Mouse (Mus musculus) cerebellum, adult 2 months (tissue): ENCODE measurements around the gene Gli3. TPM values are rescaled to one million over a fixed set of nuclear protein-coding genes. Genes with fewer than 3 reads are reported as not detected.

Experiments
- DNase-seq, 2 experiments: peaks; one replicate each; pipeline ENCODE4 v3.0.0; 2021
- H3K27ac ChIP-seq: fragments of 200-500 bp; 2 replicates; pipeline ENCODE4 v1.5.1; 2012; ENCODE audit warnings: low read length, control low read depth, inconsistent platforms; ENCODE audit not compliant: insufficient read depth
- H3K27me3 ChIP-seq: fragments of 200-500 bp; 2 replicates; pipeline ENCODE4 v1.6.1; 2012; ENCODE audit warnings: inconsistent platforms, mild to moderate bottlenecking, low read length, moderate library complexity; ENCODE audit not compliant: control insufficient read depth, insufficient read depth
- H3K4me1 ChIP-seq: fragments of 200-500 bp; 2 replicates; pipeline ENCODE4 v1.6.1; 2011; ENCODE audit warnings: low read length; ENCODE audit not compliant: control insufficient read depth, insufficient read depth
- H3K4me3 ChIP-seq: fragments of 200-500 bp; replicated peaks from 2 replicates; pipeline ENCODE3; 2011; ENCODE audit warnings: mild to moderate bottlenecking, low read depth, low read length, control low read depth; ENCODE audit not compliant: insufficient read depth
- CTCF ChIP-seq: fragments of 200-500 bp; IDR thresholded peaks from 2 replicates; pipeline ENCODE4 v1.5.1; 2011; ENCODE audit warnings: low read depth, mild to moderate bottlenecking, control low read depth, low read length, moderate library complexity, borderline replicate concordance; ENCODE audit not compliant: insufficient read depth
- POLR2A ChIP-seq: fragments of 200-500 bp; IDR thresholded peaks from 2 replicates; pipeline ENCODE4 v1.6.1; 2011; ENCODE audit warnings: low read length, control low read depth, borderline replicate concordance; ENCODE audit not compliant: insufficient read depth
- WGBS: fragments of 180-500 bp; shearing (Covaris S2); methylation state at CpG from one replicate; pipeline ENCODE4 v1.1.7; 2018; 5-methylcytosine and 5-hydroxymethylcytosine counted together
- polyA plus RNA-seq: library from polyadenylated mRNA; depleted of rRNA; stranded (reverse); fragments of >200 nt; gene quantifications from 2 replicates; pipeline ENCODE4 v1.2.3, GENCODE M21; 2012

The Gli3 gene
- polyA plus RNA-seq, 1 experiment = 2.4 TPM

DNA sequence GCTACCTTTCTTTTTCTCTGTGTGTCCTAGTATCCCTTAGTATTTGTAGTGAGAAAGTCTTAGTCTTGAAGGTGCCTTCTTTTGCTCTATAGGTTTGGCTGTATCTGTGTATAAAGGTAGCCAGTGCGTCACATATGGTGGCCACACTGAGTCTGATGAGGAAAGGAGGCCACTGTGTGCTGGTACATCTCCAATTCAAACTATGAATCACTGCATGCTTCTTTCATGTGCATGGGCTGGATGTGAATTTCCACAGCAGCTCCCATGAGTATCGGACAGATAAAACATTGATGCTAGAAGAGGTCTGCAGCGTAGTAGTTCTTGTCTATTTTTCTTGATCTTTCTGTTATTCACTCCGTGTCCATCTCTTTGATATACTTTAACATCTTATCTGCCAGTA is 63.7 kb downstream of the Gli3 start:
- Histone ChIP-seq H3K4me1 (no peaks in the 10 kb centered on the region), H3K27me3 (no peaks in the 10 kb centered on the region), H3K27ac (no peak overlapping the region), H3K4me3 (no peak overlapping the region)
- 98% methylated on average over 4 of the region's 4 CpGs for WGBS
- DNase-seq = no peak
- TF ChIP-seq POLR2A (no peak), CTCF (no peak)

DNA sequence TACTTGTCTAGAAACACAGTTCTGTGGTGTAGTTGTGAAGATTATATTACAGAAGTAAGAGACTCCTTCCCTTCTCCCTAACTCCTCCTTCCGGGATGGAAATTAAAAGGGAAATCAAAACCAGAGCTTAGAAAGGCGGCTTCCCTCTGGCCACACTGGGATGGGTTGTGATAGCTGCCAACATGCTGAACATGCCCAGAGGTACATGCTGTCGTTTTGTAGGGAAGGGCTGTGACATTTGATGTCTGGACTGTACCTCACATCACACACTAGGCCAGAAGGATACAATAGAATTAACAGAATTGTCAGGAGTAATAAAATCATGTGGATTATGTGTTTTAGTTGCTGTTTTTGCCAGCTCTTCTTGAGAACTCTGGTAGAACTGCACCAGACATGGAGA is 68.5 kb downstream of the Gli3 start:
- H3K4me1 ChIP-seq = no peaks in the 10 kb centered on the region
- H3K27me3 ChIP-seq = no peaks in the 10 kb centered on the region
- TF ChIP-seq POLR2A (no peak), CTCF (no peak)
- H3K4me3 ChIP-seq = no peak overlapping the region
- H3K27ac ChIP-seq = no peak overlapping the region
- DNase-seq = no peak
- WGBS = 33% methylated on average over 3 of the region's 3 CpGs

DNA sequence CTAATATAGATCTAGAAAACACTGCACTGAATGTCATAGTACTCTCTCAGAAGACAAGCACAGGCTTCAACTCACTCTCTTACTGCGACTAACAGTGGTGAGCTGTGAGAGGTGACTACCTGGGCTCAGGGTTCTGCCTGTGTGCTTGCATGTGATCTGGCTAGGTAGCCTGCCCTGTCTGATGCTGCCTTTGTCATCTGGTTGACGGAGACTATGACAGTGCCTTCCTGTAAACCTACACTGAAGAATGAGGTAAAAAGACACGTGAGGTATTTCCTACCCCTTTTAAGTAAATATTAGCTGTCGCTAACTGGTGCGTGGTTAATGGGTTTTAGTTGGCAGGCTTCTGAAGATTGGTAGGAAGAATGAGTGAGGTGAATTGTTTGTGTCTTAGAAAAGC is 74.2 kb downstream of the Gli3 start:
- Histone ChIP-seq H3K4me1 (no peaks in the 10 kb centered on the region), H3K27ac (no peak overlapping the region), H3K4me3 (no peak overlapping the region), H3K27me3 (no peaks in the 10 kb centered on the region)
- DNase-seq = no peak
- no peak for TF ChIP-seq CTCF
- no peak for TF ChIP-seq POLR2A
- 69% methylated on average over 5 of the region's 5 CpGs for WGBS

- Histone ChIP-seq H3K4me1 (no peaks in the 10 kb centered on the region), H3K27ac (no peak overlapping the region), H3K27me3 (no peaks in the 10 kb centered on the region), H3K4me3 (no peak overlapping the region)
- TF ChIP-seq CTCF (no peak), POLR2A (no peak)
- DNase-seq = peak in 1 of 2 experiments; percentile 16
- WGBS = 37% methylated on average over 3 of the region's 3 CpGs
Observed at GRCm38 (mm10) chr13:15537611-15538010, 74.6 kb downstream of the Gli3 start.

GRCm38 (mm10) chr13:15538389-15538788 is 75.4 kb downstream of the Gli3 start:
- no peaks in the 10 kb centered on the region for H3K4me1 ChIP-seq
- no peak overlapping the region for H3K4me3 ChIP-seq
- DNase-seq = no peak
- 51% methylated on average over 2 of the region's 2 CpGs for WGBS
- no peak overlapping the region for H3K27ac ChIP-seq
- TF ChIP-seq CTCF = no peak
- TF ChIP-seq POLR2A = no peak
- no peaks in the 10 kb centered on the region for H3K27me3 ChIP-seq

DNA sequence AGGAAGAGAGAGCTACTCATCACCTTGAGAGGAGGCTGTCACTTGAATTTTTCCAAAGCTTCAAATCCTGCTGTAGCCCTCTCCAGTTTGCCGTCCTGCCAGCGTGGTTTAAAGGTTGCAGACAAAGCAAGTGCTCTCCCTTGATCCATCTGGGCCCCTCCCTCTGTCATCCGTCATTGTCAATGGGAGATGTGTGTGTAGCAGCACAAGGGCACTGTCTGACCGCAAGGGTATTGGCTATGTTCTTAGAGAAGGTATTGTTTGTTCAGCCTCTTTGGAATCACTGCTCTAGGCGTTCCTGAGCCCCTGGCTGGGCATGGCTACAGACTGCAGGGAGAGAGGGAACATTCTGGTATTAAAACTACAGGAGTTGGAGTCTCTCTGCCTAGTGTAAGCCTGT is 79.0 kb downstream of the Gli3 start:
- 42% methylated on average over 5 of the region's 5 CpGs for WGBS
- DNase-seq = no peak
- TF ChIP-seq POLR2A = no peak
- TF ChIP-seq CTCF = no peak
- no peaks in the 10 kb centered on the region; the same call in 1 of the 2 replicates for H3K4me1 ChIP-seq
- H3K4me3 ChIP-seq = no peak overlapping the region
- H3K27ac ChIP-seq = no peak overlapping the region
- H3K27me3 ChIP-seq = no peaks in the 10 kb centered on the region; the same call in 1 of the 2 replicates

- Histone ChIP-seq H3K27me3 (no peaks in the 10 kb centered on the region; the same call in 1 of the 2 replicates), H3K27ac (no peak overlapping the region), H3K4me1 (no peaks in the 10 kb centered on the region; the same call in 1 of the 2 replicates), H3K4me3 (no peak overlapping the region)
- TF ChIP-seq POLR2A = no peak
- DNase-seq = no peak
- 69% methylated on average over 12 of the region's 12 CpGs for WGBS
Observed at GRCm38 (mm10) chr13:15543169-15543887, 80.3 kb downstream of the Gli3 start.

DNA sequence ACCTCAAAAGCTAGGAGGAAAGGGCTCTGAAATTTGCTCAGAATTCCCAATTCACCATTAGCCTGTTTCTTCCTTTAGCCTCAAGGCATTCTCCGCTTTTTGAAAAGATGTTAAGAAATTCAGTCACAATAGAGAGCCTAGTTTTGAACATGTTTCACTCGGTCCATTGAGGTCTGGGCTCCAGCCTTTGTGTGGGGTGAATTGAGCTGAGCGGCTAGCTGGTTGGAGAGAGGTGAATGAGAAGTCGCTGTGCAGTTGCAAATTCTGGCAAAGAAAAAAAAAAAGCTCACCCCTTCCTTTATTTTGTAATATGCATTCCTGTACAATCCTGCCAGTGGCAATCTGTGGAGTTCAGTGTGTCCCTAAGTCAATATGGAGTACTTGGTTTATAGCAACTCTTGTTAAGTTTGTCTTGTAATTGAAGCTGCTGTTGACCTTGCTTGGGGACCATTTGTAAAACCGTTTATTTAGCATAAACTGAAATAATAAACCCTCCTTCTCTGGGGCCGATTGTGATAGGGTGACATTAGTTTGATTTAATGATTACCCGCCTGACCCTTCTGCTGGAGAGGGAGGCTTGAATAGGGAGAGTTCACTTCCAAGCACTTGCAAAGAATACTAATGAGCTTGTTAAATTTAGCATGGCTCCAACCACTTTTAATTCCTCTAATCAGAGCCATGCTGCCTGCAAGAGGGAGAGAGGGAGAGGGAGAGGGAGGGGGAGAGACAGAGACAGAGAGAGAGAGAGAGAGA is 81.0 kb downstream of the Gli3 start:
- Histone ChIP-seq H3K27me3 (no peaks in the 10 kb centered on the region; the same call in 1 of the 2 replicates), H3K4me3 (no peak overlapping the region), H3K4me1 (no peaks in the 10 kb centered on the region; the same call in 1 of the 2 replicates), H3K27ac (no peak overlapping the region)
- WGBS = 46% methylated on average over 7 of the region's 7 CpGs
- TF ChIP-seq CTCF = no peak
- no peak for TF ChIP-seq POLR2A
- DNase-seq = no peak
